Mouse (Mus musculus): Measurements from ENCODE around the gene Skida1.

DNA sequence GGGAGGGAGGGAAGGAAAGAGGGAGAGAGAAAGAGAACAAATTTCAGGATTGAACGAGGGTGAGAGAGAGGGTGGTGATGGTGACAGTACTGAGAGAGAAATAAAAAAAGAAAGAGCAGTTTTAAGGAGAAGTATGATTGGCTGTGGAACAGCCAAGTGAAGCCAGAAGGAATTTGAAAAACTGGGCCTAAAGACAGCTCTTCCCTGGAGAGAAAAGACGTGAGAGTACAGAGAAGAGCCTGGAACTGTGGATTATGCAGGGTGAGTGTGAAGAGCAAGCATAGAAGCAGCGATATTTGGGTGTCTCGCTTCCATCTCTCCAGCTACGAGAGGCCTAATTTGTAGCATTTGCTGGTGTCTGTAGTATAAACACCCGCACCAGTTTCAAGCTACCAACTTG is 37.6 kb downstream of the Skida1 start:
- TF ChIP-seq CTCF (IDR thresholded peaks at IDR 0.05; ENCODE audit: borderline replicate concordance, insufficient read depth, low read depth, low read length) (no peak), POLR2A (IDR thresholded peaks at IDR 0.05; ENCODE audit: borderline replicate concordance, insufficient read depth, low read length) (no peak)
